Mouse (Mus musculus): ENCODE measurements at regions not wholly inside any gene's neighbourhood (a gene's known extent, or its start where the extent isn't known, plus 50 kb on each side); places are given as distances from the start of the nearest gene placed in this dataset.

DNA sequence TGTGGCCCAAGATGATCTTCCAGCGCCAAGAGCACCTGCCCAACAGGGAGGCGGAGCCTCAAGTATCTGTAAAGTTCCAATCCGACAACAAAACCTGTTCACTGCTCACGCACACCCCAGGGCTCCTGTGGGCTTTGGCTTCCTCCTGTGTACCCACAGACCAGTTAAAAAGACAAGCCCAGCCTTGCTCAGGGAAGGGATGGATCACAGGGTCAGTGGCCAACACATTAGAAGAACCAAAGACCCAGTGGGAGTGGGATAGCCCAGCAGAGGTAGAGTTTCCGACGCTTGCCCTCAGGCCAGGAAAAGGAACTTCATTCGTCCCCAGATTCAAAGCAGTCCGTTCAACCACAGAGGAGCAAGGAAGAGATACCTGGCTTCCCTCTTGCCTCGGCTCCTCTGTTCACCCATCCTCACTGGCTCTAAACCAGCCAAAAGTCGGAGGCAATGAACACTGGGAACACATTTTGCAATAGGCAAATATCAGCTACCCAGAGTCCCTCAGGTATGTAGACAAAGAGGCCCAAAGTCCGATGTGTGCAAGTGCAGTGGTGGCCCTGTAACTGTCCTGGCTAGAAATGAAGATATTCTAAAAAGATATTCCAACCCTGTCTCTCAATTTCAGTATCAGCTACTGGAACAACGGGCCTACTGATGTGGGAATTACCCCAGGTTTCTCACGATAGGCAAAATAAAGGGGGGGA is 152.5 kb upstream of the Rreb1 start:
- in situ Hi-C loops (cut with MboI; ENCODE audit: low pct_unique_long_range_greater_than_20kb in 1 of 2, low sequenced_read_pairs in 2 of 2, unreplicated experiment in 1 of 2) = no loop called here

DNA sequence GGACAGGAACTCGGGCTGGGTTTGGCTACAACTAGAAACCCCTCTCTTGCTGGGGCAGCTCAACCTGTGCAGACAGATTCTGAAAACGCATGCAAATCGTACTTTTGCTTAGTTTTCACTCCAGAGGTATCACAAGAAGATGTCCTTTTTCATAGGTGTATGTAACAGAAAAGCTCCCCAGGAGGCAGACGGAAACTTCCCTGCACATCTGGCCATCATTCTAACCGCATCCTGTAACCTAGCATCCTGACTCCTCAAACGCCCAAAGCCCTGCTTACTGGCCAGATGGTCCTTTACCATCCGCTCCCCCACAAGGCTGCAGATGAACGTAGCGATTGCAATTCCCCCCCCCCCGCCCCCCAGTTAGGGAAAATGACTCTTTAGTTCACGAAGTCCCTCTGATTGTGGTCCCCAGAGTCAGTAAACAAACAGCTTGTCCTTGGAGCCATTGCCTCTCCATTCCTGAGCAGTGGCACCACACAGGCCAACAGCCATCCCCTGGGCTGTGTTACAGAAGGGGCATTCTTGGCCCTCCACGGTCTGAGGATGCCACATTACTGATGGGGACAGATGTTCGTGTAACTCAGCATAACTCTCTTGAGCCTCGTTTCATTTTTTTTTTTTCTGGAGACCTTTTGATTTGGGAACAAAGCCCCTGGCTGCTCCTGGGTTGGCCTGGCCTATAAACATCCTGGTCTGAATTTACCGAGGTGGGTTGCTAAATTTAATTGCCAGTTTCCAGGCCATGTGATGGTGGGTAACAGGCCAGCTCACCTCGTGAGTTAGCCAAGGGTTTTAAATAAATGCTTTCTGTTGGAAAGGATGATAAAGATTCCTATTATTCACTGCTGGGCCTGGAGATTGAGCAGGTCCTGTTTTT is 149.6 kb upstream of the Rreb1 start:
- in situ Hi-C loops (cut with MboI; ENCODE audit: low pct_unique_long_range_greater_than_20kb in 1 of 2, low sequenced_read_pairs in 2 of 2, unreplicated experiment in 1 of 2) = no loop called here

DNA sequence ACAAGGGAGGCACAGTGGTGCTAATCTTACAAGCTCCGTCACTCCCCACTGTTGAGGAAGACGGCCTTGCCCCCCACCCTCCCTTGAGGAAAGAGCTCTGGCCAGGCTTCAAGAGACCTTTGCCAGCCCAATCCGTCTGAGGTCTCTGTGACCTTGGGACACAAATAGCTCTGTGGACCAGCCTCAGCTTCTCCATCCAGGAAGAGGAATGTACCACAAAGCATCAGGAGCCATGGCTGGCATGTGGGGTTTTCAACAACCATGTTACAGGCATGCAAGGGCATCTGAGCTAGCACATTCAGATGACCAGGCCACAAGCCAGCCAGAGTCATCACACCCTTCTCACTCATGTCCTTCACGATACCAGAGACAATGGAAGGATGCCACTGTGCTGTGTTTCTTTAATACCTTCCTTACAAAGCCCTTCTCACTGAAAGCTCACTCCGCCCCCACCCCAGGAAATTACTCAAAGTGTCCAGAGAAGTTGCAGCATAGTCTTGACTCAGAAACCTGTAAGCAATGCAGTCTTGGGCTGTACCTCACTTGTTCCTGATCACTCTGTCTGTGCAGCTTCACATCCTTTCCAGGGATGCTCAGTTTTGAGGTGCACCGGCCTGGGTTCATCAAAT is 148.8 kb upstream of the Rreb1 start:
- in situ Hi-C loops (cut with MboI; ENCODE audit: low pct_unique_long_range_greater_than_20kb in 1 of 2, low sequenced_read_pairs in 2 of 2, unreplicated experiment in 1 of 2) = no loop called here

DNA sequence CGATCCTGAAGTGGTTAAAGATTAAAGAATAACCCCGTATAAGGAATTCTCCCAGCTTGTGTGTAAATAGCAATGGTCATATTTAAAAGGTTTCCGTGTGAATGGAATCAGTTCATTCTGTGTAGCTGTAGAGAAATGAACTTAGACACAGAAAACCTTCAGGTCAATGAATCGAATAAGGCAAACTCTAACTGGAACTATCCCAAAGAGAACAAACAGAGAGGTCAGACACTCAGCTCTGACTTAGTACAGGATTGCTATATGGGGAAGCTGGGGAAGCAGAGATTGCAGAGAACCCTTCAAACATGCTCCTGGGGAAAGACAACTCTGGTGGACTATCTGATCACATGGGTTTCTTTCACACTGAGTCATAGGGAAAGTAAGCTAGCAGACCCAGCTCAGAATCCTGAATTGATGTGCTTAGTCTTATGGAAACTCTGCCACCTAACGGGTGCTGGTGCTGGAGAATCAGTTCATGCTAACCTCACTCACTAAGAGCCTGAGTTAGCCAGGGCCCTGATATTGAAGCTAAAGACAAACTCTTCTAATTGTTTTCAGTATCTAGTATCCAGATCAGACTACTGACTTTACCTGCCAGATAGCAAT is 145.3 kb upstream of the Rreb1 start:
- in situ Hi-C loops (cut with MboI; ENCODE audit: low pct_unique_long_range_greater_than_20kb in 1 of 2, low sequenced_read_pairs in 2 of 2, unreplicated experiment in 1 of 2) = no loop called here

DNA sequence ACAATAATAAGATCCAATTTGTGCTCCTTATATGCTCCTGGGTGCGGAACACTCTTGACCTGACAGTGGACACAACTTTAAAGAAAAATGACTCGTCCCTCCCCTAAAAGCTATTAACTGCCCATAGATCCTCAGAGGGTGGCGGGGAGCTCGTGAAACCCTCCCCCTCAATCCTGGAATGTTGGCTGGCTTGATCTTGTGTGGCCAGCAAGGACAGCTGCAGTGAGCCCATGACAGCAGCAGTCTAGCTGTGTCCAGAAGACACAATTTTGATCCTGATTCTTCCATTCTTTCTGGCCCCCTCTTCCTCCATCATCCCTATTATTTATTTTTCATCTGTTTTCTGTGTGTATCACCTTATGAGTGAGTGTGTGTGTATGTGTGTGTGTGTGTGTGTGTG is 141.8 kb upstream of the Rreb1 start:
- in situ Hi-C loops (cut with MboI; ENCODE audit: low pct_unique_long_range_greater_than_20kb in 1 of 2, low sequenced_read_pairs in 2 of 2, unreplicated experiment in 1 of 2) = no loop called here

DNA sequence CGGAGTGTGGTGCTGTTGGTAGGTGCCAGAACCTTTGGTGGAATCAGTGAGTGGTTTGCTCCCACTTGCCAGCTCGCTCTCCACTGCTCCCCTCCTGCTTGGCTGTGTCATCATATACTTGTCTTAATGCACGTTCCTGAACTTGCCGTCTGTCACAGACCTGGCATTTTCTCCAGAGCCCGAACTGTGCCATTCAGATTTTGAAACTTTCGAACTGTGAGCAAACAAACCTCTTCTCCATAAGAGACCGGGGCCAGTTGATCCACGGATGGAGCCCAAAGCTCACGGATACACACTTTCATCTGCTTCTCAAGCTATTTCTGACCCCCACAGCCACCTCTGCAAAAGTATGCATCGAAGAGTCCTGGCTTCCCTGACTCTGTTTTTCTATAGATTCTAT is 141.0 kb upstream of the Rreb1 start:
- in situ Hi-C loops (cut with MboI; ENCODE audit: low pct_unique_long_range_greater_than_20kb in 1 of 2, low sequenced_read_pairs in 2 of 2, unreplicated experiment in 1 of 2) = no loop called here

DNA sequence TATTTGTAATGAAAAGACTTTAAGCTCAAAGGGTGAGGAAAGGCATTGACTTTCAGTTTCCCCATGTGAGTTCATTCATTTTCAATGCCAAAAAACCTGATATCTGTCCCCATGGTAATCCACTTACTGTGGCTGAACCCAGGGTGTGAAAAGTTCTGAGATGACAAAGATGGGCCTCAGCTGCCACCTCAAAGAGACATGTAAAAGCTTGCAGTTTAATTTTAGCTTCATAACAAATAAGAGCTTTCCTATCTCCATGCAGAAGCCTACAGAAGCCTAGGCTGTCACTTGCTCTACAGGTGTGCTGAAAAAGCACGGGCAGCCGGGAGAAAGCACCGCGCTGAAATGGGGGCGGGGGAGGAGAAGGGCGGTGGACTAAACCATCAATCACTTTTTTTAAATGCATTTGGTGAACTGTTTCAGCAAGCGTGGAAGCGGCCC is 140.1 kb upstream of the Rreb1 start:
- in situ Hi-C loops (cut with MboI; ENCODE audit: low pct_unique_long_range_greater_than_20kb in 1 of 2, low sequenced_read_pairs in 2 of 2, unreplicated experiment in 1 of 2) = no loop called here

DNA sequence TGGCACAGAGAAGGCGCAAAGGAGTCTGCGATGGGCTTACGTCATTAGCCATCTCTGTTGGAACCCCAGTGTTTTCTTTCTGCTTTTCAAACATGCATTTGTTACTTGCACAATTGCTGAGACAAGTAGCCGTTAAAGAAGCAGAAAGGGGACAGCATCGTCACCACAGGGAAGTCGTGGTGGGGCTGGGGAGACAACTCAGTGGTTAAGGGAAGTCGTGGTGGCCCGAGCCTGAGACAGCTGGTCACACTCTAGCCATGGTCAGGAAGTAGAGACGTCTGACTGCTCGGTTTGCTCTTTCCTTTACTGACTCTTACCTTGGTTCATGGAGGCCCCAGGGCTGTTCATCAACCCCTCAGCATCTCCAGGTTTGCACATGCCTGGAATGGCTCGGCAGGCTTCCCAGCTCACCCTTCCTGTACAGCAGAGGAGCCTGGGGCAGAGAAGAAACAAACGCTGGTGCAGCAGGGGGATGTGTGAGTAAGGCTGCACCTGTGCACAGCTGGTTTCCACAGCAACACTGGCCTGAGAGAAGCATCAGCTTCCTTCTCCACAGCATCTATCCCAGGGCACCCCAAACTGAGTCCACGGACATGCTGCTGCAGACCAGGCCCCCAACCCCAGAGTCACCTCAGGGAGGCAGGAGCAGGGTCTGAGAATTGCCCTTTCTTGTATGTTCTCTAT is 135.6 kb upstream of the Rreb1 start:
- in situ Hi-C loops (cut with MboI; ENCODE audit: low pct_unique_long_range_greater_than_20kb in 1 of 2, low sequenced_read_pairs in 2 of 2, unreplicated experiment in 1 of 2) = no loop called here

DNA sequence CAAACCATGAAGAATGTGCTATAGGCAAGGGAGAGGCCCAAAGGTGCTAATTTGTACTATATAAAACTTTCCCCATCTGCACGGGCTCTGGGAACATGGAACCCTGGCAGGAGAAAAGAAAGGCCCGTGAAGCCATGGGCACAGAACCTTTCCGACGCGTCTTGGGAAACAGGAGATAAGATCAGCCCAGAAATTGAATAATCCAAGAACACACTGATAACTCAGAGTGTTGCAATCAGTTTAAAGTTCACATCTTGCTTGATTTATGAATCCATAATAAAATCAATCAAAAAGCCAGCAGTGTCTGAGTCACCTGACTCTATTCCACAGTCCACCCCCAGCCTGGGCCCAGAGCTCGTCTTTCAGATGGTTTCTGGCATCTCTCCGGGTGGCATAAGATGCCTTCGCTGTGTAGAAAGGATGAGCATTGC is 133.4 kb upstream of the Rreb1 start:
- in situ Hi-C loops (cut with MboI; ENCODE audit: low pct_unique_long_range_greater_than_20kb in 1 of 2, low sequenced_read_pairs in 2 of 2, unreplicated experiment in 1 of 2) = no loop called here

DNA sequence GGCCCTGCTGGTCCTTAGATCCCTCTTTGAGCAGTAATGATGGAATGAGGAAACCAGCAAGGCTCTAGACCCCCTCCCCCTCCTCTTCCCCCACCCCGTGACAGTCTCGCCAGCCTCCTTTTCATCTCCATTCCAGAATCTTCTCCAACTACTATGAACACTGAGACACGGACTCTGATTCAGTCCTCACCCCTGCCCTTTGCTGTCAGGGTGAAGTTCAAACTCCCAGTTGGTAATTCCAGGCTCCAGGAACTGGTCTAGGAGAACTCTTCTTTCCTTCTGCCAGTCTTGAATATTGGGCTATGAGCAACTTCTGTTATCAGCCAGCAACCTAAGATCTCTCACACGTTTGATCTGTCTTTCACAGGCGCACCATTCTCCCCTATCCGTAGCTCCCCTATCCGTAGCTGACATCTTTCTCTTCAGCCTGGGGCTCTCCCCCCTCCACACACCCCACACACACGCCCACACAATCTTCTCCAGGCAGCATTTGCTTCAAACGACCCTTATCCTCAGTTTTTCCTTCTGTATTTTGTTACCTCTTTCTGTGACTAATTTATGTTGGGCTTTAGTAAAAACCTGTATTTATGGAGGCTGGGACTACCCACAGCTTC is 128.6 kb upstream of the Rreb1 start:
- in situ Hi-C loops (cut with MboI; ENCODE audit: low pct_unique_long_range_greater_than_20kb in 1 of 2, low sequenced_read_pairs in 2 of 2, unreplicated experiment in 1 of 2) = no loop called here

DNA sequence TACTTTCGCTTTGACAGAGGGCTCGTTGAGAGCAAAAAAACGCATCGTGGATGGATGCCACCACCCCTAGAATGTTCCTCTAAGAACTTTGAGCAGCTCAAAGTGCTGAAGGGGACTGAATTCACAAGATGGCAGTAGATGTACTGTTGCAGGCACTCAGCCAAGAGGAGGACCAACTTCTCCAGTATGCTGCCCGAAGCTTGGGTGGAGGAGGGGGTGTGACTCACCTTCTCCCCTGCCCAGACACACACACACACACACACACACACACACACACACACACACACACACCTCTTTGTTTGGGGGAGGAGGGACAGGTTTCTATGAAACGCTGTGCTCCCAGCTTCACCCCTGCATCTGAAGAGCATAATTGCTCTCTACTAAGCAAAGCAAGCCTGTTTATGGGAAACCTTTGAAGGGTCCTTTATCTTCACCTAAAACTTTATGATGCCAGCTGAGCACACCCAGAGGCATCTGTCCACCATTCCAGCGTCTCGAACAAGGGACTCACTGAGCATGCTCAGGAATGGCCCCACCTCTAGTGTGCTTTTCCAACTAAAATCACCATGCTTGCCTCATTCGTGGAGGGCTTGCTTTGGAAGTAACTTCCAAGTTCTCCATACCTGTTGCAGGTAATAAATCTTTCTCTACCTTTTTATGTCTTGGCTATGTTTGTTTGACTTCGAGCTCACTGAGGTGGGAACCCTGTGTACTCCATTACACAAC is 126.8 kb upstream of the Rreb1 start:
- in situ Hi-C loops (cut with MboI; ENCODE audit: low pct_unique_long_range_greater_than_20kb in 1 of 2, low sequenced_read_pairs in 2 of 2, unreplicated experiment in 1 of 2) = no loop called here

DNA sequence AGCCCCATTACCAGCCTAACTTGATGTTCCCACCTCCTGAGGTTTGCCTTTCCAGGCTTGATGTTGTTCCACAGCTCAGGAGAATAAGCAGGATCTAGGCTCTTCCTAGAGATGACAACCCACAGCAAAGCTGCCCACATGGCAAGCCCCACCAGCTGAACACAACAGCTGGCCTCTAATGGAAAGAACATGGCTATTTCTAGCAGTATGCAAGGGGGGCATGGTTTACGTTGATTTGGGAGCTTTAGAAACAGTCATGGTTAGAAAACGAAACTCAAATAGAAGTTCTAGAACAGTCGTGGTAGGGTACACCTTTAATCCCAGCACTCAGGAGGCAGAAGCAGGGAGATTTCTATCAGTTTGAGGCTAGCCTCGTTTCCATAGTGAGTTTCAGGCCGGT is 123.5 kb upstream of the Rreb1 start:
- in situ Hi-C loops (cut with MboI; ENCODE audit: low pct_unique_long_range_greater_than_20kb in 1 of 2, low sequenced_read_pairs in 2 of 2, unreplicated experiment in 1 of 2) = no loop called here

DNA sequence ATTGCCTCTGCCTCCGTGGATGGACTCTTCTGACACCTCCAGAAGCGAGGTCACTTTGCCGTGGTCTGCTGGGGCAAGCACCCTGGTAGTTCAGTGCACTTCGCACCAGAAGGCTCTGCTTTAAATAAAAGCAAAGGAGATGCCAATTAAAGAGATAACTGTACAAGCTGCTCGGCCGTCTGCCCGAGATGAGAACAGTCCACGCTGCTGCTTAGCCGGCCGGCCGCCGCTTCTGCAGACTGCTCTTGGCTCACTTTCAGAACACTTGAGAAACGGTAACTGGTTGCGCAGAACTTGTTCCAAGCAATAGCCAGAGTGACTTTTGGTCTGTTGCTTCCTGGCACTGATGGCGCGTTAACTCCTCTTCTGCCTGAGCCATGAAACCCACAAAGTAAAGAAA is 121.0 kb upstream of the Rreb1 start:
- in situ Hi-C loops (cut with MboI; ENCODE audit: low pct_unique_long_range_greater_than_20kb in 1 of 2, low sequenced_read_pairs in 2 of 2, unreplicated experiment in 1 of 2) = no loop called here

DNA sequence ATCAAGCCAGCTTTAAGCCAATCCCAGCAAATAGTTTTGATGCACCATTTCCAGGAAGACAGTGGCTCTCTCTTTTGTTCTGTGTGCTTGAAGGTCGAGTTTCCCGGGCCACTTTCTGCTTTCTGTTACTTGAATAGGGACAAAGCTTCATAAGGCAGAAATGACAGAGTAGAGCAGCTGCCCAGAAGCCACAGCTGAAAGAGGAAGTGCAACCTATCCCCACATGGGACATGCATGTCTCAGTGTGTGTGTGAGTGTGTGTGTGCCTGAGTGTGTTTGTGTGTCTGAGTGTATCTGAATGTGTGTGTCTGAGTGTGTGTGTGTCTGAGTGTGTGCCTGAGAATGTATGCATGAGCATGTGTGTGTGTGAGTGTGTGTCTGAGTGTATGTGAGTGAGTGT is 120.2 kb upstream of the Rreb1 start:
- in situ Hi-C loops (cut with MboI; ENCODE audit: low pct_unique_long_range_greater_than_20kb in 1 of 2, low sequenced_read_pairs in 2 of 2, unreplicated experiment in 1 of 2) = no loop called here

DNA sequence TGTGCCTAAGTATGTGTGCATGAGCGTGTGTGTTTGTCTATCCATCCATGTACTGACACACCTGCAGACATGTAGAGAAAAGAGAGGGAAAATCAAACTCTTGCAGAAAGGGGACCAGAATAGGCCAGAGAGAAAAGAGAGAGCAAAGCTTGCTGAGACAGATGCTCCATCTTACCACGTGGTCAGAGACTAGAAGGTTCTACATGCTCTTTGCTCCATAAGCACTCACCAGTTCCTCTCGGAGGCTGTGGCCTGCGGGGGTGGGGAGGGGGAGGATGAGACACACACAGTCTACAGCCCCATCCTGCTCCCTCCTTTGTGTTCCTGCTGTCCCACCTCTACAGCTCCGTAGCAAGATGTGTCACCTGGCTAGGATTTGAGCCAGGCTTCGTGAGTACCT is 119.7 kb upstream of the Rreb1 start:
- in situ Hi-C loops (cut with MboI; ENCODE audit: low pct_unique_long_range_greater_than_20kb in 1 of 2, low sequenced_read_pairs in 2 of 2, unreplicated experiment in 1 of 2) = no loop called here

DNA sequence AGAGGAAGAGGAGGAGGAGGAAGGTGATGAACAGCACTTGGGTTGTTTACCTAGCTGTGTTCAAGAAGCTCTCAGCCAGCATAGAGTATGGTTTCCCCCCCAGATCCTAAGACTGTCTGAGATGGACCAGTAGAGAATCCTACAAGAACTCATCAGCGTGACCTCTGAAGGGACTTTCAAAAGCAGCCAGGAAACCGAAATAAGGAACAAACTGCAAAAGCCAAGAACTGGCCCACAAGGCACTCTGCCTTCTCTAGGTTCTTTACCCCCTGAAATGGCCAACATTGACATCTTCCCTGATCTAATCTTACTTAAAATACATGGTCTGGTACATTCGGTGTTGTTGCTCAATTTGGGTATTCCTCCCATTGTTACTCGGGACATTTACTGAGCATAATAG is 118.1 kb upstream of the Rreb1 start:
- in situ Hi-C loops (cut with MboI; ENCODE audit: low pct_unique_long_range_greater_than_20kb in 1 of 2, low sequenced_read_pairs in 2 of 2, unreplicated experiment in 1 of 2) = no loop called here

DNA sequence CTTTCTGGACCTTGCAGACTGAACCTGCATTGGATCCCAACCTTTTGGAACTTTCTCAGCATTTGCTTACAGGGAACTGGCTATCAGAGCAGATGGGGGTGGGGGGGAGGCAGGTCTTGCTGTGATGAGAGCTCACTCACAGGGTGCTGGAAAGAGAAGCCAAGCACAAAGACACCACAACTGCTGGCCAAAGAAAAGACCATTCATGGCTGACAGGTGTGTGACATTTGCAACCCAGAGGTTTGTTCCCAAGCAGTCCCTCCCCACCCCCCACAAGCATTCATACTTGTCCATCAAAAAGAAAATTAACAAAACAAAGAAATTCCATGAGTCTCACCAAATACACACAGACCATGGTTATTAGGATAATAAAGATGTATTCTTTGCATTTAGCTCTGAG is 117.5 kb upstream of the Rreb1 start:
- in situ Hi-C loops (cut with MboI; ENCODE audit: low pct_unique_long_range_greater_than_20kb in 1 of 2, low sequenced_read_pairs in 2 of 2, unreplicated experiment in 1 of 2) = no loop called here

DNA sequence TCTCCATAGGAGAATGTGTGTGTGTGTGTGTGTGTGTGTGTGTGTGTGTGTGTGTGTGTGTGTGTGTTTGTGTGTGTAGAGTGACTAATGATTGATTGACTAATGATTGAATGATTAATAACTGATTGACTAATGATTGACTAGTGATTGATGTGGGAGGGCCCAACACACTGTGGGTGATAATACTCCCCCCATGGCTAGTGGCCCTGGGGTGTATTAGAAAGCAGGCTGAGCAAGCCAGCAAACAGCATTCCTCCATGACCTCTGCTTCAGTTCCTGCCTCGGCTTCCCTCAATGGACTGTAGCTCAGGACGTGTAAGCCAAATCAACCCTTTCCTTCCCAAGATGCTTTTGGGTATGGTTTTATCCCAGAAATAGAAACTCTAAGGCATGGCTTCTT is 114.1 kb upstream of the Rreb1 start:
- in situ Hi-C loops (cut with MboI; ENCODE audit: low pct_unique_long_range_greater_than_20kb in 1 of 2, low sequenced_read_pairs in 2 of 2, unreplicated experiment in 1 of 2) = no loop called here

All from mouse embryonic stem cell (cell line).